Mouse (Mus musculus): ENCODE measurements around the gene Hmga2.

Hmga2 gene

GRCm38 (mm10) chr10:120424015-120424414 is 52.3 kb downstream of the Hmga2 start:
- no peak for DNase-seq (ENCODE audit: low spot score)

- no peak for DNase-seq (ENCODE audit: low spot score)
Observed at GRCm38 (mm10) chr10:120423256-120423655, 53.0 kb downstream of the Hmga2 start.

- DNase-seq (ENCODE audit: low spot score) = no peak
Observed at GRCm38 (mm10) chr10:120422820-120423219, 53.4 kb downstream of the Hmga2 start.

DNA sequence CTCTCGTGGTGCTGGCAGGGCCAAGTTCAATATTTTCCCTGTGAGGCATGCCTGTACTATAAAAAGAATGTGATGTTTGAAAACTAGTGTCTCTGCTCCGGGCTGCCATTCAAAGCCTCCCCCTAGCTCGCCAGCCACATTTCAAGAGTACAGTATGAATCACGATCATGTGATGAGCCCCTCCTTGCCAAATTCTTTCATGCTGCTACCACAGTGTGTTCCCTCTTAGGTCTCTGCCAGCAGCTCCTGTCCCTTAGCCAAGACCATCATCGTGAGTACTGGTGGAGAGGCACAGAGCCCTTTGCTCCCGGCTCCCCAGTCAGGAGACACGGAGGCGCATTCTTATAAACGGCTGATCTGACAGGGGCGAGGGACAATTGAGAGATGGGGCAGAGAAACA is 54.2 kb downstream of the Hmga2 start:
- peak; percentile 37 for DNase-seq (ENCODE audit: low spot score)

GRCm38 (mm10) chr10:120420971-120421629 is 55.2 kb downstream of the Hmga2 start:
- no peak for DNase-seq (ENCODE audit: low spot score)

- no peak for DNase-seq (ENCODE audit: low spot score)
Observed at GRCm38 (mm10) chr10:120418738-120419523, 57.3 kb downstream of the Hmga2 start.

GRCm38 (mm10) chr10:120418211-120418610 is 58.1 kb downstream of the Hmga2 start:
- no peak for DNase-seq (ENCODE audit: low spot score)

DNA sequence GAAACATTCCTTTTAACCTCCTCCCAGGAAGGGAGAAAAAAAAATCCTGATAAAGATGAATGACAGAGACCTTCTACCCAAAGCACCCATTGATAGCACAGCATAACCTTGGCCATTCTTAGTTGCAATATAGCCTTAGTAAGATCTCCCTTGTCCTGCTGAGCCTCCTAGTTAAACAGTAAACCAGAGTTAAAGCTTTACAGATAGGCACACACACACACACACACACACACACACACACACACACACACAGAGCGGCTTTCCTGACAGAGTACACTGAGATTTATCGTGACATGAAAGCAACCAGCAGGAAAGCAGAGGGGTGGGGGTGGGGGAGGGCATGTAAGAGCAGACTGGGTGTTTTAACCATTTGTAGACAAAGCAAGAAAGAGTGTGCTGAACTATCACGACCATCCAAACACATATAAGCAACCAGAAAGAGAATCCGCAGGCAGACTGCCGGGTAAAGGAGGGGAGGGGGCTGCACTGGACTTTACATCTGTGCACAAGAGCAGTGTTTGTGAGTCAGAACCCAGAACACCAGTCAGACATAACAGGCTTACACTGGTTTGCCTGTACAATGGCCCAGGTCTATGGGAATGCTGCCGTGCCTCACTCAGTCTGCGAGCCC is 58.7 kb downstream of the Hmga2 start:
- DNase-seq (ENCODE audit: low spot score) = no peak

DNA sequence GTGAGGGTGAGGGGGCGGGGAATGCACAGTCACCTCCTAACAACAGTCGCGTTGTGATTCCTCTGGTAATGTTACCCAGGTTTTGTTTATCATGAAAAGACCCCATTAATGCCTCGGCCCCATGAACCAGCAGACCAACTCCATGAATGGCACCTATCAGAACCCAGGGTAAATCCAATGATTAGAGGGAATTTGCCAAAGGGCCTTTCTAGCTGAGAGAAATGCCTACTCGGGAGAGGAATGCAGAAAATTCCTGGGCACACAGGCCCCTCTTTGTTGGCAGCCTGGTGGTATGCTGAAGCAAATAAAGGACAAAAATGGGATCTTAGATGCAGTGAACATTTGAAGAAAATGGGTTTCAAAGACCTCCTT is 59.2 kb downstream of the Hmga2 start:
- no peak for DNase-seq (ENCODE audit: low spot score)

DNA sequence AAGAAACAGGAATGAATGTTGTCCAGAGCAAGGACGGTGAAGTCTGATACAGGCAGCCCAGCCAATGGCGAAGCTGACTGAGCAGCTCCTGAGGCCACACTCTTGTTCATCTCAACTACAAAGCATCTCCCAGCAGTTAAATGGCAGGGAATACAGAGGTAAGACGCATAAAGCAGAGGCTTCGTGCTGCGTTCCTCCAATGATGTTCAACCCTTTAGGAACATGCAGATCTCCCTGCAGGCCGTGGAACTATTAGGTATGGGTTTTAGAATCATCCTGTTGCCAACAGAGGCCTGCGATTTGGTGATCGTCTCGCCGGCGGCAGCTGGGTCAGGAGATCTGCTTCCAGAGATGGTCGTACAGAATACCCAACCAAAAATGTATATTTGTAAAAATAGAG is 59.6 kb downstream of the Hmga2 start:
- no peak for DNase-seq (ENCODE audit: low spot score)

DNA sequence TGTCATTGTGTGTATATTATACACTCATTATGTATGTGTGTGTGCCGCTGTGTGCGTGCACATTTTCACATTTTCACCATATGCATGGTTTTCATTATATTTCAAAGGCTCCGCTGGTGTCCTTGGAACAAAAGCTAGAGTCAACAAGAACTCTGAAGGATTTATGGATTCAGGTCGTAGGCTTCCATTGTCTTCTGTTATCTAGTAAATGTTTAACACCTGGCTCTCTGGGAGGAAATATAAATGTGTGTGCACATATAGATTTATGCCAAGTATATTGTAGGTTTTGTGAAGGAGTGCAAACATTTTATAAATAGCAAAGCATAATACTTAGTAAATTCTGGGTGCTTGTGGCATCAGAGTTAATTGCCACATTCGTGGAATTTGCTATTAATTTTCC is 64.1 kb downstream of the Hmga2 start:
- DNase-seq (ENCODE audit: low spot score) = no peak

DNA sequence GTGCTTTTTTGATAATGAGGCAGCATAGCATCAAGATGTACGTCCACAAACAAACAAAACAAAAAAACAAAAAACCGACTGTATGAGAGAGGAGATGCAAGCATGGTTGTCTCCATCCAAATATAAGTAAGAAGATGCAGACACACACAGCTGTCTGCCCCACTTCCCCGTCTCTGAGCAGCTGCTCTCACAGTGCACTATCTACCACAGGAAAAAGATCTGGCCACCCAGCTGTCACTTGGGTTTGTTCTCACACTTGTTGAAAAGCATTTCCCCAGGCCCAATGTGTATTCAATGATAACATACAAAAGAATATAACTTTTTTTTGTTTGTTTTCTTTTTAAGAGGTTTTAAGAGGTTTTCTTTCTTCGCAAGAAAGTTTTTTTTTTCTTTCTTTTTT is 65.3 kb downstream of the Hmga2 start:
- DNase-seq (ENCODE audit: low spot score) = no peak

DNA sequence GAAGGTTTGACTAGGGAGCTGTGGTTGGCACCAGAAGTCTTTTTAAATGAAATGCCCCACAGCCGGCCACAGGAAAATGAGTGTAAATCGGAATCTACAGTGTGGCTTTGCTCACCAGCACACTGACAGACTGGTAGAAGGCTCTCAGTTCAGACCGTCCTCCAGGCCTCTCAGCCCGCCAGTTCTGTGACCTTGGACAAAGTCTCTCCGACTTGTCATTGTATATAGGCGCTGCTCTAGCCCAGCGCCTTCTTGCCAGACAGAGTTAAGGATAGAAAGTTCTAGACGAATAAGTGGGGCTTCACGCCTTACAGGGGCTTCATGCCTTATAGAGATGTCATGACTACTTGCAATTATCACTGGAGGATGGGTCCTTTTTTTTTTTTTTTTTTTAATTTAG is 67.1 kb downstream of the Hmga2 start:
- DNase-seq (ENCODE audit: low spot score) = no peak

- no peak for DNase-seq (ENCODE audit: low spot score)
Observed at GRCm38 (mm10) chr10:120407230-120407629, 69.0 kb downstream of the Hmga2 start.

DNA sequence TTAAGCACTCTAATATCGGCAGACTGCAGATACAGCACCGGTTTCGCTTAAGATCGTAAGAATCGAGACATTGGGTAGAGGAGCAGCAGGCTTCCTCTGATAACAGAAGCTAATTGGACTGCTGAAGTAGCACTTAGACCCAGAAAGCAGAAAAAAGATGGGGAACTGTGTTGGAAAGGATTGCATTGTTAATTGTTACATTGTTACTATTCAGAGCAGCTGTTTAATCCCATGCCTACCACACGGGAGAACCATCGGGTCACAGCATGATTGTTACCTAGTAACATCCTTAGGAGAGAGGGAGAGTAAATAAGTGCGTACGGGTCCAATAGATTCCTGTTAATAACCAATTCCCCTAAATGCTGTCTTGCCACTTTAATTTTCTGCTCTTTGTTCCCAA is 70.2 kb downstream of the Hmga2 start:
- no peak for DNase-seq (ENCODE audit: low spot score)

DNA sequence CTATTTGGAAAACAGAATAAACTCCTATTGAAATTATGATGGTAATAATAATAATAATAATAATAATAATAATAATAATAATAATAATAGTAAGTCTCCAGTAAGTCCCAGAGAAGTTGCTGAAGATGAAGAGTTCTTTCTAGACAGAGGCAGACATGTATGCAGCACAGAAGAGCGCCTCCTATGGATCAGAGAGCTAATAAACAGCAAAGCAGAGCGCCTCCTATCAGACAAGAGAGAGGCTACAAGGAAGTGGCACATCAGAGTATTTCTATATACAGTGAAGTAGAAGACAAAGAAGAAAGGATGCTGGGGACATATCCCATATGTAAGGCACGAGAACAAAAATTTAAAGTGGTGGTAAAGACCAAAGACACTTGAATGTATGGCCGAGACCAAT is 70.9 kb downstream of the Hmga2 start:
- DNase-seq (ENCODE audit: low spot score) = no peak

DNA sequence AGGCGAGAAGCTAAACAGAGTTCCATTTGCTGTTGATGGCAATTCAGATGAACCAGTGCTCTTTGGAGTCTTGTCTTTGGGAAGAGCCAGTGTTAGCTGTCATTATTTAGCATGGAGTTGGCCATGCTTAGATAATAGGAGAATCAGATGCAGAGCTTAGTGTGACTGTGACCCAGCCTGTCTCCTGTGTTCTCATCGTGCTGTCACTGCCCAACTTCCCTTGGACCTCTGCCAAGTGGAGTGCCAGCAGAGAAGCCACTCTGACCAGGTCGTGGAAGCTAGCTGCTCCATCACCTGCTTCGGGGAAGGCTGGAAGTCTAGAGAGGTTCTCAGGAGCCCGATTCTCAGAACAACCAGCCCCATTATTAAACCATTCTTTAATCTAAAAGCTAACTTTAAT is 73.3 kb downstream of the Hmga2 start:
- DNase-seq (ENCODE audit: low spot score) = no peak

DNA sequence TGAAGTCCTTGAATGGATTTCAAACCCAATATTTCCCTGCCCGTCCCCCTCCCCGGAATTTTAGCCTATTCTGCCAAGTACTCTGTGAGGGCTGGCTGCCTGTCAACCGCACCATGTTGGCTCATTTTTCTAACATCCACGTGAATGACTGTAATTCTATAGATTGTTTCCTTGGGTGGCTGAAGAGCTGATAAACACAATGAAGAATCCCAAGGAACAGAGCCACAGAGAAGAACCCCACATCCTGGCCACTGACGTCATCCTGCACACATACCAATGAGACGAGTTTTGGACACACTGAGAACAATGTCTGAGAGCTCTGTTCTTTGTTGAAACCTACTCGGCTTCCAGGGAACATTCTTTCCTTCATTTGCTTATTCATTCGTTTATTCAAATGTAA is 74.5 kb downstream of the Hmga2 start:
- no peak for DNase-seq (ENCODE audit: low spot score)

DNA sequence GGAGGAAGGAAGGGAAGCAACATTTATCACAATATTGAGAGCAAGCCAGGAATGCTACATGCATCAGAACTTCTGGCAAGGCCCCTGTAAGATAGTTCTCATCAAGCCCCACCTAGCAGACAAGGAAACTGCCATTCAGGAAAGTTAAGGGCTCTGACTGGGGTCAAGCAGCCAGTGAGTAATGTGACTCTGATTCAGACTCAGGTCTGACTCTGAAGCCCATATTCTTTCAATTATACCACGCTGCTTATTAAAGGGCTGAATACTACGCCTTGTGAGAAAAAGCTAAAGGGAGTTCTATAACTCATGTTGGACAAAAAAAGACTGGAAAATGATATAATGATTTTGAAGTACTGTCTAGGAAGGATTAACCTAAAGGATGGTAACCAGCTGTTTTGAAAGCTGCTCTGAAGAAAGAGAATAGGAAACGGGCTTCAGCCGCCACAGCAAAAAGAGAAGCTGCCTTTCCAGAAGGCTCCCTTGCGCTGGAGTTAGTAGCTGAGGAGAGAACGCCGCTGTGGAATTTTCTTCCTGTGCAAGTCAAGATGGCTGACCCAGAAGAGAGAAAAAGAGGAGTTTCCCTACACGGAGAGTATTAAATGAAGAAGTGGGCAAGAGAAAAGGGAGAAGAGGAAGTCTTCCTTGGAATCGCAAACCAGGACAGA is 76.3 kb downstream of the Hmga2 start:
- no peak for DNase-seq (ENCODE audit: low spot score)

DNA sequence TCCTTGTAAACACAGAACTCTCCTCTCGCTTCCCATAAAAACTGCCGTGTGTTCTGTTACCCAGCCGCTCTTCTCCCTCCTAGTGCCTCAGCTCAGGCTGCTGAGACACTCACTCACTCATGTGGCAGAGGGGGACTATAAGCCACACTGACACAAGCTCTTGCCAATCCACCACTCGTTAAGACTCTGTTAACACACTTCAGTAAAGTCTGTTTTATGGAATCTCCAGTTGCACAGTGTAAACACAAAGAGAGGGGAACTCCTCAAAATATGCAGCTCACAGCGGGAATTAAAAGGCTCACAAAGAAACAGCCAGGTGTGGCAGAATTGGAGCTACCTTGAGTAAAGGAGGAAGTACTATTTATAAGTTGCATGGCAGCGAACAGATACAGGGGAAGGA is 77.5 kb downstream of the Hmga2 start:
- DNase-seq (ENCODE audit: low spot score) = no peak

- no peak for DNase-seq (ENCODE audit: low spot score)
Observed at GRCm38 (mm10) chr10:120397211-120397631, 79.0 kb downstream of the Hmga2 start.

- DNase-seq (ENCODE audit: low spot score) = no peak
Observed at GRCm38 (mm10) chr10:120395550-120395949, 80.7 kb downstream of the Hmga2 start.

GRCm38 (mm10) chr10:120394740-120395139 is 81.5 kb downstream of the Hmga2 start:
- DNase-seq (ENCODE audit: low spot score) = no peak
